Mouse (Mus musculus) cerebellum, adult 8-10 months (tissue): ENCODE measurements around the gene Spg21.

Source experiments
- DNase-seq: peaks from one replicate; pipeline ENCODE4 v3.0.0; 2022

Gene Spg21

GRCm38 (mm10) chr9:65480071-65480470, 19.3 kb downstream of the Spg21 start:
- DNase-seq, result no peak

GRCm38 (mm10) chr9:65491476-65491875, 30.7 kb downstream of the Spg21 start:
- no peak for DNase-seq

GRCm38 (mm10) chr9:65492351-65492750, 31.6 kb downstream of the Spg21 start:
- DNase-seq, result no peak

GRCm38 (mm10) chr9:65492851-65493250, 32.1 kb downstream of the Spg21 start:
- no peak for DNase-seq

- DNase-seq, result no peak
Measured at GRCm38 (mm10) chr9:65502146-65502545, 41.4 kb downstream of the Spg21 start.

- no peak for DNase-seq
Measured at GRCm38 (mm10) chr9:65502721-65503505, 42.2 kb downstream of the Spg21 start.

GRCm38 (mm10) chr9:65508449-65508848, 47.7 kb downstream of the Spg21 start:
- DNase-seq, result no peak

- DNase-seq, result no peak
Measured at GRCm38 (mm10) chr9:65512520-65512919, 51.8 kb downstream of the Spg21 start.

- no peak for DNase-seq
Measured at GRCm38 (mm10) chr9:65514431-65514830, 53.7 kb downstream of the Spg21 start.

GRCm38 (mm10) chr9:65514851-65515261, 54.1 kb downstream of the Spg21 start:
- peak; percentile 58 for DNase-seq

GRCm38 (mm10) chr9:65519807-65520504, 59.2 kb downstream of the Spg21 start, which contains the start of gene Ankdd1a:
Gene Ankdd1a (minus strand): TSS chr9:65520193.
- peak; percentile 33 for DNase-seq

- no peak for DNase-seq
Measured at GRCm38 (mm10) chr9:65520505-65520876, 59.7 kb downstream of the Spg21 start.

GRCm38 (mm10) chr9:65523611-65524364, 63.0 kb downstream of the Spg21 start:
- DNase-seq, result peak; percentile 63

GRCm38 (mm10) chr9:65525445-65526195, 64.9 kb downstream of the Spg21 start:
- no peak for DNase-seq

GRCm38 (mm10) chr9:65528417-65529038, 67.8 kb downstream of the Spg21 start:
- no peak for DNase-seq

GRCm38 (mm10) chr9:65529659-65530058, 68.9 kb downstream of the Spg21 start:
- DNase-seq, result no peak

GRCm38 (mm10) chr9:65531283-65531682, 70.5 kb downstream of the Spg21 start:
- no peak for DNase-seq

GRCm38 (mm10) chr9:65532986-65533385, 72.2 kb downstream of the Spg21 start:
- DNase-seq, result no peak

GRCm38 (mm10) chr9:65534111-65534510, 73.4 kb downstream of the Spg21 start:
- DNase-seq, result no peak

GRCm38 (mm10) chr9:65535191-65535722, 74.5 kb downstream of the Spg21 start:
- no peak for DNase-seq

GRCm38 (mm10) chr9:65535789-65536469, 75.2 kb downstream of the Spg21 start:
- no peak for DNase-seq
